Mouse (Mus musculus) stomach, embryonic 16.5 days (tissue): ENCODE data around the gene Spock1. TPM values are rescaled to one million over a fixed set of nuclear protein-coding genes. Genes with fewer than 3 reads are reported as not detected.

Source experiments
- ATAC-seq: fragments of 200-750 bp; cut with Nextera tagmentation; 2 replicates; pipeline ENCODE4 v1.8.0; 2017; ENCODE audit warnings: moderate number of reproducible peaks, moderate TSS enrichment; ENCODE audit not compliant: insufficient read depth, low FRiP score
- H3K27ac ChIP-seq: fragments of 300-500 bp; sonication (generic); 2 replicates; pipeline ENCODE4 v1.5.1; 2014; ENCODE audit warnings: low read length
- H3K27me3 ChIP-seq: fragments of 300-500 bp; sonication (generic); 2 replicates; pipeline ENCODE4 v1.6.1; 2014; ENCODE audit warnings: low read length, control low read depth, mixed read lengths; ENCODE audit not compliant: control insufficient read depth, insufficient read depth
- H3K36me3 ChIP-seq: fragments of 300-500 bp; sonication (generic); 2 replicates; pipeline ENCODE4 v1.6.1; 2014; ENCODE audit warnings: low read length; ENCODE audit not compliant: control insufficient read depth, insufficient read depth
- H3K4me1 ChIP-seq: fragments of 300-500 bp; sonication (generic); 2 replicates; pipeline ENCODE4 v1.6.1; 2014; ENCODE audit warnings: low read length, control low read depth, mixed read lengths; ENCODE audit not compliant: control insufficient read depth, insufficient read depth
- H3K4me2 ChIP-seq: fragments of 300-500 bp; sonication (generic); 2 replicates; pipeline ENCODE4 v1.6.1; 2014; ENCODE audit warnings: low read depth, low read length, mixed read lengths
- H3K4me3 ChIP-seq: fragments of 300-500 bp; sonication (generic); replicated peaks from 2 replicates; pipeline ENCODE4 v1.5.1; 2014; ENCODE audit warnings: mild to moderate bottlenecking, low read length
- H3K9ac ChIP-seq: fragments of 300-500 bp; sonication (generic); 2 replicates; pipeline ENCODE4 v1.6.1; 2014; ENCODE audit warnings: low read length
- H3K9me3 ChIP-seq: fragments of 300-500 bp; sonication (generic); replicated peaks from 2 replicates; pipeline ENCODE4 v1.6.1; 2016; ENCODE audit warnings: low read length, control low read depth; ENCODE audit not compliant: control insufficient read depth
- WGBS: fragments of 180-500 bp; shearing (Covaris S2); extraction: QIAGEN DNeasy Blood & Tissue Kit; methylation state at CpG from one replicate; pipeline ENCODE4 v1.1.7; 2014; 5-methylcytosine and 5-hydroxymethylcytosine counted together
- polyA plus RNA-seq: library from polyadenylated mRNA; unstranded; fragments of >200 nt; fragmentation: Nextera tagmentation; extraction: Ambion mirVana; gene quantifications from 2 replicates; pipeline ENCODE4 v1.2.1, GENCODE M21; 2015

Gene Spock1
- polyA plus RNA-seq, 1 experiment from 2014 or later: 2.8 TPM

- Histone ChIP-seq H3K36me3 (no peaks in the 10 kb centered on the region), H3K4me1 (no peaks in the 10 kb centered on the region), H3K27ac (no peak overlapping the region), H3K9me3 (no peaks in the 10 kb centered on the region), H3K4me3 (no peak overlapping the region), H3K9ac (no peak overlapping the region), H3K4me2 (no peak overlapping the region), H3K27me3 (no peaks in the 10 kb centered on the region)
- WGBS: 78% methylated on average over 3 of the region's 3 CpGs
- no peak for ATAC-seq
These were observed 101.3 kb downstream of the Spock1 start for GRCm38 (mm10) chr13:57806816-57807215.

- H3K36me3 ChIP-seq: no peaks in the 10 kb centered on the region
- H3K9ac ChIP-seq: no peak overlapping the region
- no peaks in the 10 kb centered on the region for H3K9me3 ChIP-seq
- no peaks in the 10 kb centered on the region for H3K27me3 ChIP-seq
- H3K4me2 ChIP-seq: no peak overlapping the region
- no peaks in the 10 kb centered on the region for H3K4me1 ChIP-seq
- H3K4me3 ChIP-seq: no peak overlapping the region
- 85% methylated on average over 6 of the region's 6 CpGs for WGBS
- no peak overlapping the region for H3K27ac ChIP-seq
- ATAC-seq: no peak
These were observed 101.8 kb downstream of the Spock1 start for GRCm38 (mm10) chr13:57806301-57806700.

- Histone ChIP-seq H3K9me3 (no peaks in the 10 kb centered on the region), H3K4me1 (no peaks in the 10 kb centered on the region), H3K27ac (no peak overlapping the region), H3K27me3 (no peaks in the 10 kb centered on the region), H3K9ac (no peak overlapping the region), H3K36me3 (no peaks in the 10 kb centered on the region), H3K4me2 (no peak overlapping the region), H3K4me3 (no peak overlapping the region)
- no peak for ATAC-seq
- WGBS: 91% methylated on average over 2 of the region's 2 CpGs
These were observed 109.5 kb downstream of the Spock1 start for GRCm38 (mm10) chr13:57798633-57799032.

DNA sequence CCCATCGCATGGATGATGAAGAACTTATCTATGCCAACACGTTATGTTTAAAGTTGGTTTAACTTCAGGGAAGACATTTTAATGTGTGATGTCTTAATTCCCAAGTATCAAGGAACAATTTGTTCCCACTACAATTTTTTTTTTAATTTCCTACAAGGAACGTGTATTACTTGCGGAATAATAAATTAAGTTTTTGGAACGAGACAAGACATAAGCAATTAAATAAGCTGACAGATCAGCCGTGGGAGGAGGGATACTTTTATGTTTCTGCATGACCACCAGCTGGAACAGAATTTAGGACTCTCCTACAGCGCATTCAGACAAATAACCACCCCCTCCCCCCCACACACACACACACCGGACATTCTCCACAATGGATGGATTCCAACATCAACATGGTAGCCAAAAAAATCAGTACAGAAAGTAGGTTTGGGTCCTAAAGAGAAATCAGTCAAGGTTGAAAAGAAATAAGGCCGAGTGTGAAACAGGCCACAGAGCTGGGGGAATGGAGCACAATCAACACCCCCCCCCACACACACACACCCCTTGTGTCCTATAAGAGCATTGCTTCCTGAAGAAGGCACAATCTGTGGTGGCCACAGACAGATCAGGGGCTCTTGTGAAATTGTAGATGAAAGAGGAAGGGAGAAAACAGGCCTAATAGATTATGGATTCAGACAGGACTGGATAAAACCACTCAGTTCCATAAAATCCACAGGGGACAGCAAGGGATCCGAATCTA lies 111.0 kb downstream of the Spock1 start:
- peak; percentile 37; the same call in 1 of the 2 replicates for ATAC-seq
- Histone ChIP-seq H3K9ac (no peak overlapping the region), H3K36me3 (no peaks in the 10 kb centered on the region), H3K4me2 (no peak overlapping the region), H3K27me3 (no peaks in the 10 kb centered on the region), H3K9me3 (no peaks in the 10 kb centered on the region), H3K4me3 (no peak overlapping the region), H3K27ac (no peak overlapping the region), H3K4me1 (no peaks in the 10 kb centered on the region)
- WGBS: 62% methylated on average over 10 of the region's 10 CpGs

GRCm38 (mm10) chr13:57793643-57794240 lies 114.4 kb downstream of the Spock1 start:
- no peaks in the 10 kb centered on the region for H3K9me3 ChIP-seq
- H3K36me3 ChIP-seq: no peaks in the 10 kb centered on the region
- no peak overlapping the region for H3K4me2 ChIP-seq
- no peak overlapping the region for H3K9ac ChIP-seq
- no peak overlapping the region for H3K4me3 ChIP-seq
- WGBS: 69% methylated on average over 12 of the region's 12 CpGs
- no peaks in the 10 kb centered on the region for H3K27me3 ChIP-seq
- no peak overlapping the region for H3K27ac ChIP-seq
- no peaks in the 10 kb centered on the region for H3K4me1 ChIP-seq
- no peak for ATAC-seq

- Histone ChIP-seq H3K27ac (no peak overlapping the region), H3K9me3 (no peaks in the 10 kb centered on the region; the same call in 1 of the 2 replicates), H3K4me1 (no peaks in the 10 kb centered on the region), H3K27me3 (no peaks in the 10 kb centered on the region), H3K4me3 (no peak overlapping the region), H3K9ac (no peak overlapping the region), H3K4me2 (no peak overlapping the region), H3K36me3 (no peaks in the 10 kb centered on the region)
- no peak for ATAC-seq
- WGBS: 54% methylated on average over 5 of the region's 5 CpGs
These were observed 118.3 kb downstream of the Spock1 start for GRCm38 (mm10) chr13:57789796-57790195.

GRCm38 (mm10) chr13:57788299-57788698 lies 119.8 kb downstream of the Spock1 start:
- Histone ChIP-seq H3K4me3 (no peak overlapping the region), H3K4me2 (no peak overlapping the region), H3K27me3 (no peaks in the 10 kb centered on the region), H3K36me3 (no peaks in the 10 kb centered on the region), H3K9ac (no peak overlapping the region), H3K27ac (no peak overlapping the region), H3K9me3 (no peaks in the 10 kb centered on the region; the same call in 1 of the 2 replicates), H3K4me1 (no peaks in the 10 kb centered on the region)
- WGBS: 95% methylated on average over 4 of the region's 4 CpGs
- ATAC-seq: no peak

GRCm38 (mm10) chr13:57786278-57786677 lies 121.9 kb downstream of the Spock1 start:
- H3K4me1 ChIP-seq: no peaks in the 10 kb centered on the region
- 71% methylated on average over 8 of the region's 8 CpGs for WGBS
- no peak overlapping the region for H3K27ac ChIP-seq
- H3K27me3 ChIP-seq: no peaks in the 10 kb centered on the region
- H3K9me3 ChIP-seq: no peaks in the 10 kb centered on the region; the same call in 1 of the 2 replicates
- no peak for ATAC-seq
- no peak overlapping the region for H3K4me2 ChIP-seq
- no peak overlapping the region for H3K4me3 ChIP-seq
- no peaks in the 10 kb centered on the region for H3K36me3 ChIP-seq
- H3K9ac ChIP-seq: no peak overlapping the region

- H3K36me3 ChIP-seq: no peaks in the 10 kb centered on the region
- H3K4me1 ChIP-seq: no peaks in the 10 kb centered on the region
- no peak overlapping the region for H3K9ac ChIP-seq
- H3K4me2 ChIP-seq: no peak overlapping the region
- no peaks in the 10 kb centered on the region for H3K9me3 ChIP-seq
- no peaks in the 10 kb centered on the region for H3K27me3 ChIP-seq
- no peak for ATAC-seq
- no peak overlapping the region for H3K4me3 ChIP-seq
- no peak overlapping the region for H3K27ac ChIP-seq
- 61% methylated on average over 12 of the region's 12 CpGs for WGBS
These were observed 125.2 kb downstream of the Spock1 start for GRCm38 (mm10) chr13:57782975-57783374.
